Mouse (Mus musculus): ENCODE results near the gene Dnah14. TPM values are rescaled to one million over a fixed set of nuclear protein-coding genes. Genes with fewer than 3 reads are reported as not detected.

Dnah14 gene
- 2.1 TPM in 1 of 2 replicates, not detected in the other for polyA plus RNA-seq (2012; rRNA removed; ENCODE audit: low replicate concordance)

DNA sequence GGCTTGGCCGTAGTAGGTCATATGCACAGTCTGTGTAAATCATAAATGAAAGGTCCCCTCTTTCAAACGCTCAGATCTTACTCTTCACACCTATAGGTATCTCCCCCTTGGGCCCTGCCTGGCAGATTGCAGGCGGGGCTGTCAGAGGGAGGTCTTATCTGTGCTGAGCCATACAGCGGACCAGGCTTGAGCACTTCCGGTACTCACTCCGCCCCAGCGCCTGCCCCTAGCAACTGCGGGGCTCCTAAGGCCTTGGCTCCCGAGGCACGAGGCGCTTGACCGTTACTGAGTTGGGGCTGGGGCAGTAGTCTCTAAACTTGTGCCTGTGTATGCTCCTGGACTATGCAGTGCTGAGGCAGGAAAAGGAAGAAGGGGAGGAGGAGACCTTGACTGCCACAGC, at the start of gene Dnah14:
Gene Dnah14 (plus strand): TSS at position 238 of the 400 bp plus-strand sequence.

GRCm38 (mm10) chr1:181842781-181843180, 266.4 kb downstream of the Dnah14 start, which contains the start of gene Lbr:
TSS of gene Lbr (minus strand) at chr1:181843046.

Other genes starting within 250 kb of the Dnah14 start
- gene Cnih3, start 223.9 kb upstream of the Dnah14 start, polyA plus RNA-seq (2012; rRNA removed; ENCODE audit: low replicate concordance) = 0.04 TPM in 1 of 2 replicates, not detected in the other
- gene Ccdc121, start 65.1 kb upstream of the Dnah14 start, polyA plus RNA-seq (2012; rRNA removed; ENCODE audit: low replicate concordance) = 0.17 TPM in 1 of 2 replicates, not detected in the other